Mouse (Mus musculus): ENCODE data around the gene D17H6S53E.

DNA sequence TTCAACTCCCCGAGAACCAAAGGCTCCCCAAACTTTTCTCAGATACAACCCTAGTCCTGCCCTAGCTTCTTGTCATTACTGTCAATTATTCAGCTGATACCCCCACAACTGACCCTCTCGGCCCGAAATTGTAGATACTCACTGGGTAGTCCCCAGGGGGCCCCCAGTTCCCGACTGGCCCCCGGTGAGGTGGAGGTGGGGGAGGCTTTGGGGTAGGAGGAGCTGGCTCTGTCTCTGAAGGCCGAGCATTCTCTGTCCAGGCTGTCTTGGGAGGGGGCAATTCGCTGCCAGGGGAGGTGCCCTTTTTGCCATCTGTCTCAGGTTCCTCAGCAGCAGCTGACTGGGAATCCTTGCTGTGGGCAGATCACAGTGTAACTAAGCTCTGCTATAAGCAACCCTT lies 33.5 kb downstream of the D17H6S53E start:
- TF ChIP-seq CTCF (IDR thresholded peaks at IDR 0.05; ENCODE audit: low read depth, low read length) (no peak), EP300 (IDR thresholded peaks at IDR 0.05; ENCODE audit: insufficient read depth, low read depth, low read length) (no peak)
